Mouse (Mus musculus) cerebellum, adult 2 months (tissue): ENCODE results near the gene Islr2.

Experiments
- CTCF ChIP-seq: fragments of 200-500 bp; IDR thresholded peaks from 2 replicates; pipeline ENCODE4 v1.5.1; 2011; ENCODE audit warnings: low read depth, mild to moderate bottlenecking, control low read depth, low read length, moderate library complexity, borderline replicate concordance; ENCODE audit not compliant: insufficient read depth
- POLR2A ChIP-seq: fragments of 200-500 bp; IDR thresholded peaks from 2 replicates; pipeline ENCODE4 v1.6.1; 2011; ENCODE audit warnings: low read length, control low read depth, borderline replicate concordance; ENCODE audit not compliant: insufficient read depth

DNA sequence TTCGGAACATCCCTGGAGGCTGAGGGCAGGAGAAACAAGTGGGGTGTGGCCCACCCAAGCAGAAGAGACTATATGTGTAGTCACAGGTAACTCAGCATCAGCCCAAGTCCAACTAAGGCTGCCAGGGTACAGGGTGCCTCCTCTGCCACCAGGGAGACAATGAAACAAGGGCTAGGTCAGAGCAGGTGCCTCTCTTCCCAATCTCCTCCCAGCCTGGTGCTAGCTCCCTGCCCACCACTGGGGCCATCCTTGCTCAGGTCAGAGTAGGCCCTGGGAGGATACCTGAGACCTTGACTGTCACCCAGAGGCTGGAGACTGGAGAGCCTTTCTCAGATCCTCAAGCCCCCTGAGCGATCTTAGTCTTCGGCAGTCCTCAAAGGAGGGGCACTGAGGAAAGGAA lies 41.9 kb downstream of the Islr2 start:
- TF ChIP-seq CTCF (no peak), POLR2A (no peak)
